Mouse (Mus musculus): ENCODE results near the gene Gfpt1. TPM values are rescaled to one million over a fixed set of nuclear protein-coding genes. Genes with fewer than 3 reads are reported as not detected.
A peak's percentile ranks its signal among the peaks of the same experiment; 100 is the strongest.
"Not testable (repeated sequence)": the region's sequence is repeated elsewhere in the genome, so short reads cannot be mapped to it uniquely, and the experiment has no call there.

The Gfpt1 gene
- polyA plus RNA-seq, 1 experiment from 2014 or later: 23.7 TPM

- Histone ChIP-seq H3K4me1 (ENCODE audit: control insufficient read depth, insufficient read depth, low read length) (peaks cover 3% of the 10 kb centered on the region; the same call in 1 of the 2 replicates), H3K36me3 (ENCODE audit: control insufficient read depth, insufficient read depth, low read length) (no peaks in the 10 kb centered on the region), H3K4me2 (ENCODE audit: low read depth, severe bottlenecking) (peak within 1 kb of the TSS; percentile 42), H3K4me3 (ENCODE audit: low read depth, low read length) (peak within 1 kb of the TSS; percentile 85), H3K27ac (replicated peaks; ENCODE audit: low read depth, low read length) (peak within 1 kb of the TSS; percentile 49; the same call in 1 of the 2 replicates), H3K9ac (ENCODE audit: low read length) (peak within 1 kb of the TSS; percentile 89), H3K27me3 (ENCODE audit: control insufficient read depth, insufficient read depth, low read length) (no peaks in the 10 kb centered on the region), H3K9me3 (ENCODE audit: control insufficient read depth, low read length) (no peaks in the 10 kb centered on the region)
- ATAC-seq (ENCODE audit: insufficient number of reproducible peaks, low FRiP score, low TSS enrichment, low read depth) (no peak), DNase-seq (ENCODE audit: low spot score) (no peak)
- 77% methylated on average over 6 of the region's 6 CpGs for WGBS
Measured at GRCm38 (mm10) chr6:87008887-87009286, 33.8 kb upstream of the Gfpt1 start, which contains the start of gene Nfu1. Nfu1 (plus strand) TSS chr6:87009236.

DNA sequence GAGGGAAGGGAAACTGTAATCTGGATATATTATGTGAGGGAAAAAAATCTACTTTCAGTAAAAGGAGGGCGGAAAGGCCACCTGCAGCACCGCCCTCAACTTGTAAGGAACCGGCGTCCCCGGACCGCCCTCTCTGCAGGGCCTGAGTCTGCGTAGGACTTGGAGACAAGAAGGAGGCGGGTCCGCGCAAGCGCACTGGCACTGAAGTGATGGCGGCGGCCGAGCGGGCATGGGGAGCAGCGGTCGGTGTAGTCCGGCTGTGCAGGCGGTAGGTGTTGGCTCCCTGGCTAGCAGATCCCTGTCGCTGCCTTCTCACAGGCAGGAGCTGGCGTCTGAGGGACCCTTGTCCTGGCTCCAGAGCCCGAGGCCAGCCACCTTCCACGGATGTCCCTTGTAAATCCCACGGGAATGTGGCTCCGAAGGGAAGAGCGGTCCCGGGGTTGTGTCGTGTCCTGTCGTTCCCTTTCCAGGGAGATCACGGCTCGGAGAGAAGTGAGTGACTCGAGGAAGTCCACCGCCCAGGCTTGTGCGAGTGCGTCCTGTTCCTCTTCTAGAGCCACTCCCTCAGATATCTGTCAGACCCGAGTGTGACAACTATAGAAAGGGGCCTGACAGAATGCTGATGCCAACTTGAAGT is 32.8 kb upstream of the Gfpt1 start:
- Histone ChIP-seq H3K27ac (replicated peaks; ENCODE audit: low read depth, low read length) (peak overlapping the region; percentile 49; the same call in 1 of the 2 replicates), H3K4me1 (ENCODE audit: control insufficient read depth, insufficient read depth, low read length) (peaks cover 3% of the 10 kb centered on the region; the same call in 1 of the 2 replicates), H3K36me3 (ENCODE audit: control insufficient read depth, insufficient read depth, low read length) (no peaks in the 10 kb centered on the region)

DNA sequence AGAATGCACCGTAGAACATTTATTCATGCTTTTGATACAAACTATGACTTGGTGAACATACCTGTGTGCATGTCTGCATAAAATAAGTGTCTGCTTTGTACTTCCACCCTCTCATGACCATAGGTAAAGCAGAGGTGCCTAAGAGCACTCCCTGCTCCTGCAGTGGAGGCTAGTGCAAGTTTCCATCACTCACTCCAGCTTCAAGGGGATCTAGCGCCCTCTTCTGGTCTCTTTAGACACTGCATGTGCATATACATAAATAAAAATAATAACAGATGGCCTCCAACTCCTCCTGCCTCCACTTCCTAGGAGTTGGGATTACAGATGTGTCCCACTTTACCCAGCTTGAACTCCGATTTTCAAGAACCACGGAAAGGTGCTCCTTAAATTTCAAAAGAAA is 25.7 kb upstream of the Gfpt1 start:
- no peak overlapping the region for H3K27ac ChIP-seq (replicated peaks; ENCODE audit: low read depth, low read length)
- no peak overlapping the region for H3K4me2 ChIP-seq (ENCODE audit: low read depth, severe bottlenecking)
- H3K4me1 ChIP-seq (ENCODE audit: control insufficient read depth, insufficient read depth, low read length): no peaks in the 10 kb centered on the region
- ATAC-seq (ENCODE audit: insufficient number of reproducible peaks, low FRiP score, low TSS enrichment, low read depth): no peak
- no peak overlapping the region for H3K9ac ChIP-seq (ENCODE audit: low read length)
- no peak overlapping the region for H3K4me3 ChIP-seq (ENCODE audit: low read depth, low read length)
- DNase-seq (ENCODE audit: low spot score): peak; percentile 58
- peaks cover 18% of the 10 kb centered on the region for H3K36me3 ChIP-seq (ENCODE audit: control insufficient read depth, insufficient read depth, low read length)
- 66% methylated on average over 4 of the region's 4 CpGs for WGBS
- peaks cover 3% of the 10 kb centered on the region; the same call in 1 of the 2 replicates for H3K9me3 ChIP-seq (ENCODE audit: control insufficient read depth, low read length)
- no peaks in the 10 kb centered on the region for H3K27me3 ChIP-seq (ENCODE audit: control insufficient read depth, insufficient read depth, low read length)

More for the DNA sequence above, 32.8 kb upstream of the Gfpt1 start:
- under 1% methylated on average over 36 of the region's 36 CpGs for WGBS
- DNase-seq (ENCODE audit: low spot score) (peak; percentile 96), ATAC-seq (ENCODE audit: insufficient number of reproducible peaks, low FRiP score, low TSS enrichment, low read depth) (peak; percentile 88)
- H3K4me2 ChIP-seq (ENCODE audit: low read depth, severe bottlenecking): peak overlapping the region; percentile 42
- H3K9me3 ChIP-seq (ENCODE audit: control insufficient read depth, low read length): no peaks in the 10 kb centered on the region
- no peaks in the 10 kb centered on the region for H3K27me3 ChIP-seq (ENCODE audit: control insufficient read depth, insufficient read depth, low read length)
- peak overlapping the region; percentile 89 for H3K9ac ChIP-seq (ENCODE audit: low read length)
- H3K4me3 ChIP-seq (ENCODE audit: low read depth, low read length): peak overlapping the region; percentile 85

- WGBS: 95% methylated on average over 8 of the region's 8 CpGs
- no peak overlapping the region for H3K27ac ChIP-seq (replicated peaks; ENCODE audit: low read depth, low read length)
- H3K4me1 ChIP-seq (ENCODE audit: control insufficient read depth, insufficient read depth, low read length): no peaks in the 10 kb centered on the region
- H3K27me3 ChIP-seq (ENCODE audit: control insufficient read depth, insufficient read depth, low read length): no peaks in the 10 kb centered on the region
- H3K4me3 ChIP-seq (ENCODE audit: low read depth, low read length): no peak overlapping the region
- no peak overlapping the region for H3K4me2 ChIP-seq (ENCODE audit: low read depth, severe bottlenecking)
- ATAC-seq (ENCODE audit: insufficient number of reproducible peaks, low FRiP score, low TSS enrichment, low read depth): no peak
- H3K9me3 ChIP-seq (ENCODE audit: control insufficient read depth, low read length): peaks cover 3% of the 10 kb centered on the region; the same call in 1 of the 2 replicates
- DNase-seq (ENCODE audit: low spot score): no peak
- no peak overlapping the region for H3K9ac ChIP-seq (ENCODE audit: low read length)
- peaks cover 18% of the 10 kb centered on the region for H3K36me3 ChIP-seq (ENCODE audit: control insufficient read depth, insufficient read depth, low read length)
Measured at GRCm38 (mm10) chr6:87018874-87019273, 23.8 kb upstream of the Gfpt1 start.

DNA sequence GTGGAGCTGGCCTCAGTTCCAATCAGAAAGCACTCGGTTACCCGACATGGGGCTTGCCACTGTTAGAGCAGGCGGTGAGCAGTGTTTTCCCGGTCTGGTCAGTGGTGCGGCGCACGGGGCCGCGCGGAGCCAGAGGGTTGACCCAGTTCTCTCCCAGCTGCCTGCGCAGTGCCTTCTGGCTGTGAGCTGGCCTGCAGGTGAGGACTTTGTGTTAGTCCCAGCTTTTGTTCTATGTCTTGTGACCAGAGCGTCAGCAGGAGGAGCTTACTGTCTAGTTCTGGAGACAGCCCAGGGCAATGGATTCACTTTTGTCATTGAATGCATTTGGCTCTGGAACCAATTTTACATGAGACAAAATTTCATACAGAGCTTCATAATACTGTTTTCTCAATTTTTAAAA is 20.9 kb upstream of the Gfpt1 start:
- no peaks in the 10 kb centered on the region for H3K4me1 ChIP-seq (ENCODE audit: control insufficient read depth, insufficient read depth, low read length)
- ATAC-seq (ENCODE audit: insufficient number of reproducible peaks, low FRiP score, low TSS enrichment, low read depth) (no peak), DNase-seq (ENCODE audit: low spot score) (no peak)
- no peaks in the 10 kb centered on the region for H3K27me3 ChIP-seq (ENCODE audit: control insufficient read depth, insufficient read depth, low read length)
- H3K9ac ChIP-seq (ENCODE audit: low read length): no peak overlapping the region
- WGBS: 96% methylated on average over 12 of the region's 12 CpGs
- peaks cover 22% of the 10 kb centered on the region for H3K36me3 ChIP-seq (ENCODE audit: control insufficient read depth, insufficient read depth, low read length)
- H3K27ac ChIP-seq (replicated peaks; ENCODE audit: low read depth, low read length): no peak overlapping the region
- H3K4me2 ChIP-seq (ENCODE audit: low read depth, severe bottlenecking): no peak overlapping the region
- H3K4me3 ChIP-seq (ENCODE audit: low read depth, low read length): no peak overlapping the region
- peaks cover 3% of the 10 kb centered on the region; the same call in 1 of the 2 replicates for H3K9me3 ChIP-seq (ENCODE audit: control insufficient read depth, low read length)

- Histone ChIP-seq H3K9ac (ENCODE audit: low read length) (no peak overlapping the region), H3K4me2 (ENCODE audit: low read depth, severe bottlenecking) (no peak overlapping the region), H3K9me3 (ENCODE audit: control insufficient read depth, low read length) (no peaks in the 10 kb centered on the region), H3K4me3 (ENCODE audit: low read depth, low read length) (no peak overlapping the region), H3K4me1 (ENCODE audit: control insufficient read depth, insufficient read depth, low read length) (no peaks in the 10 kb centered on the region), H3K27ac (replicated peaks; ENCODE audit: low read depth, low read length) (no peak overlapping the region), H3K27me3 (ENCODE audit: control insufficient read depth, insufficient read depth, low read length) (no peaks in the 10 kb centered on the region), H3K36me3 (ENCODE audit: control insufficient read depth, insufficient read depth, low read length) (peaks cover 8% of the 10 kb centered on the region; the same call in 1 of the 2 replicates)
- WGBS: 89% methylated on average over 7 of the region's 7 CpGs
- ATAC-seq (ENCODE audit: insufficient number of reproducible peaks, low FRiP score, low TSS enrichment, low read depth) (no peak), DNase-seq (ENCODE audit: low spot score) (no peak)
Measured at GRCm38 (mm10) chr6:87026980-87027379, 15.7 kb upstream of the Gfpt1 start.

GRCm38 (mm10) chr6:87028881-87029280 is 13.8 kb upstream of the Gfpt1 start:
- Histone ChIP-seq H3K36me3 (ENCODE audit: control insufficient read depth, insufficient read depth, low read length) (peaks cover 8% of the 10 kb centered on the region; the same call in 1 of the 2 replicates), H3K9me3 (ENCODE audit: control insufficient read depth, low read length) (no peaks in the 10 kb centered on the region), H3K27me3 (ENCODE audit: control insufficient read depth, insufficient read depth, low read length) (no peaks in the 10 kb centered on the region), H3K9ac (ENCODE audit: low read length) (no peak overlapping the region), H3K4me3 (ENCODE audit: low read depth, low read length) (no peak overlapping the region), H3K27ac (replicated peaks; ENCODE audit: low read depth, low read length) (no peak overlapping the region), H3K4me1 (ENCODE audit: control insufficient read depth, insufficient read depth, low read length) (no peaks in the 10 kb centered on the region), H3K4me2 (ENCODE audit: low read depth, severe bottlenecking) (no peak overlapping the region)
- no peak for ATAC-seq (ENCODE audit: insufficient number of reproducible peaks, low FRiP score, low TSS enrichment, low read depth)
- DNase-seq (ENCODE audit: low spot score): no peak

GRCm38 (mm10) chr6:87031310-87031709 is 11.3 kb upstream of the Gfpt1 start:
- ATAC-seq (ENCODE audit: insufficient number of reproducible peaks, low FRiP score, low TSS enrichment, low read depth); H3K36me3 ChIP-seq (ENCODE audit: control insufficient read depth, insufficient read depth, low read length): not testable (repeated sequence)
- WGBS: 63% methylated on average over 7 of the region's 7 CpGs

More at GRCm38 (mm10) chr6:87031310-87031709, 11.3 kb upstream of the Gfpt1 start:
- H3K27me3 ChIP-seq (ENCODE audit: control insufficient read depth, insufficient read depth, low read length); H3K9me3 ChIP-seq (ENCODE audit: control insufficient read depth, low read length); H3K27ac ChIP-seq (replicated peaks; ENCODE audit: low read depth, low read length); H3K4me1 ChIP-seq (ENCODE audit: control insufficient read depth, insufficient read depth, low read length); H3K9ac ChIP-seq (ENCODE audit: low read length); H3K4me3 ChIP-seq (ENCODE audit: low read depth, low read length); H3K4me2 ChIP-seq (ENCODE audit: low read depth, severe bottlenecking); DNase-seq (ENCODE audit: low spot score): not testable (repeated sequence)

All from limb, embryonic 11.5 days (tissue).